Mouse (Mus musculus) fibroblast of lung, adult 2 months (primary cell): ENCODE measurements around the gene Ccdc107.

ENCODE experiments used
- DNase-seq: peaks from one replicate; pipeline ENCODE4 v3.0.0-alpha.2; 2011; ENCODE audit warnings: low read depth

The Ccdc107 gene

DNA sequence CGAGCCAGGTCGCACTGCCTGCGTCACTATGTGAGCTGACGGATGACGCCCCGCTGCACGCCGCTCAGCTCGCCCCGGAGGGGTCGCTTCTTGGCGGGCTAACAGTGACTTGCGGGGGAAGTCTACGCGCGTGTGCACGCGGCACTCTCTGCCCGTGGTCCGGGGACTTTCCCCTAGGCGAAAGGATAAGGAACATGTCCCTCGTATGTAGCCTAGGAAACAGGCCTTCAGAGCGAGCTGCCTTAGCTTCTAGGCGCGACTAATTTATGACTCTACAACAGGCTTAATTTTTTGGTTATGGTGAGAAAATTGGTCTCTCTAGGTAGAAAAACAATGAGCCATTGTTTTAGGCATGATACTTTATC lies at the start of gene Ccdc107:
Gene Ccdc107, plus strand, starts transcription at position 80 of the 365 bp plus-strand sequence.
- DNase-seq, result peak; percentile 93

DNA sequence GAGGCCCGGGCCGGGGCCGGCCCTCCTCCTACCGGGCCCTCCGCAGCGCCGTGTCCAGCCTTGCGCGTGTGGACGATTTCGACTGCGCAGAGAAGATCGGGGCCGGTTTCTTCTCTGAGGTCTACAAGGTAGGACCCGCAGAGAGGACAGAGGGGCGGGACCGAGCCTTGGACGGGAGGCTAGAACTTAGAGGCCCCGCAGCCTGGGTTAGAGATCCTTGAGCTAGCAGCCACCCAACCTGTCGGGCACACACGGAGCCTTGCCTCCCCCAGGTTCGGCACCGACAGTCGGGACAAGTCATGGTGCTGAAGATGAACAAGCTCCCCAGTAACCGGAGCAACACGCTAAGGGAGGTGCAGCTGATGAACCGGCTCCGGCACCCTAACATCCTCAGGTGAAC lies 49.2 kb upstream of the Ccdc107 start:
- DNase-seq, result no peak

DNA sequence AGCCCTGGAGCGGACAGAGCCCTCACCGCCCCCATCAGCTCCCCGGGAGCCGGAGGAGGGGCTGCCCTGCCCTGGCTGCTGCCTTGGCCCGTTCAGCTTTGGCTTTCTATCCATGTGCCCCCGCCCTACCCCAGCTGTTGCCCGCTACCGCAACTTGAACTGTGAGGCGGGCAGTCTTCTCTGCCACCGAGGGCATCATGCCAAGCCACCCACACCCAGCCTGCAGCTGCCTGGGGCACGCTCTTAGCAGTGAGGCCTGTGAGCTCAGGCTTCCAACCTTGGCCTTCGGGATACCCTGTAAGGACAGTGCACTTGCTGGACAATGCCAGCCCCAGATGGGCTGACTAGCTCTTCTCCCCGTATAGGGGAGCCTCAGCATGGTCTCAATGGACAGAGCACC lies 45.4 kb upstream of the Ccdc107 start:
- no peak for DNase-seq

GRCm38 (mm10) chr4:43448554-43448953 lies 44.1 kb upstream of the Ccdc107 start:
- no peak for DNase-seq

DNA sequence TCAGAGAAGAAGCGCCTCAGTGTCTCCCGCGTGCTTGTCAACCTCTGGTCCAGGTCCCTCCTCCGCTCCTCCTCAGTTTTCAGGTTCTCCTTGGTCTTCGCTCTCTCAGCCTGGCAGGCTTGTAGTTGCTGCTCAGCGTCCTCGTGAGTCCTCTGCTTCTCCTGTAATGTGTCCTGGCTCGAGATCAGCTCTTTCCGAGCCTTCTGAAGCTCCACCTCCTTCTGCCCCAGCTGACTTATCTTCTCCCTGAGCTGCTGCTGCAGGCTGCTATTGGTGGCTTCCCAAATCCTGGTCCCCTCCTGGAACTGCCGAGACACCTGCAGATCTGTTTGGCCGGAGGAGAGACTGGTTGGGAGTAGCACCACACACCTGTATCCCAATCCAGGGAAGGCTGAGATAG lies 40.4 kb upstream of the Ccdc107 start:
- DNase-seq, result no peak

GRCm38 (mm10) chr4:43453413-43453812 lies 39.3 kb upstream of the Ccdc107 start:
- DNase-seq, result no peak

GRCm38 (mm10) chr4:43454041-43454836 lies 38.5 kb upstream of the Ccdc107 start, which contains the start of gene Cd72:
Gene Cd72, minus strand, starts transcription at chr4:43454628.
- DNase-seq, result no peak

DNA sequence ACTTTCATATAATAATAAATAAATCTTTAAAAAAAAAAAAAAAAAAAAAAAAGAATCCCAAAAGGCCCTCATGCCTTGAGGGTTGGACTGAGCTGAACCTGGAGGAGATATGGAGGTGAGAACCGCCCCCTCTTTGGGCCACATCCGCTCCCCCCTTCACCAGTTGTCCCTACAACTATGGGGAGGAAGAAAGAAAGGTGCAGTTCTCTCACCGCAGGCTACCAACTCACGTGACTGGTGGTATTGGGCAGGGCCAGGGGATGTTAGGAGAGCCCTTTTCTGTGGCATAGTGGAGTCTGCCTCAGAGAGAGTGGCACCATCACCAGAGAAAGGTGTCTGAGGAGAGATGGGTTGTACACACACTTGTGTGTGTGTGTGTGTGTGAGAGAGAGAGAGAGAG lies 36.2 kb upstream of the Ccdc107 start:
- DNase-seq, result no peak

GRCm38 (mm10) chr4:43457124-43457523 lies 35.6 kb upstream of the Ccdc107 start:
- DNase-seq, result no peak

- DNase-seq, result no peak
Measured at GRCm38 (mm10) chr4:43463102-43463501, 29.6 kb upstream of the Ccdc107 start.

GRCm38 (mm10) chr4:43465935-43466334 lies 26.8 kb upstream of the Ccdc107 start:
- DNase-seq, result no peak

- DNase-seq, result no peak
Measured at GRCm38 (mm10) chr4:43466872-43467271, 25.8 kb upstream of the Ccdc107 start.

DNA sequence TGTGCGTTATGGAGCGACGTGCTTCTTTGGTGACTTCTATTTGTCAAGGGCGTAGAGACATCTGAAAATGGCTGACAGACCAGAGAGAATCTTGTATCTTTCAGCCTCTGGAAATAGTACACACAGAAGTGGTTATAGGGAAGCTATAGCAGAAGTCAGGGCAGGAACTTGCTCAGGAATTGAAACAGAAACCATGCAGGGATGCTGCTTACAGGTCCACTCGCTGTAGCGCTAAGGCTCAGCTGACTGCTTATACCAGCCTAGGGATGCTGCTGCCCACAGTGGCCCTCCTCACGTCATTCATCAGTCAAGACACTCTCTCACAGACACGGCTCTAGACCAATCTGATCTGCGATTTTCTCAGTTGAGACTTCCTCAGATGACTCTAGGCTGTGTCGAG lies 22.4 kb upstream of the Ccdc107 start:
- DNase-seq, result no peak

GRCm38 (mm10) chr4:43473636-43474035 lies 19.1 kb upstream of the Ccdc107 start:
- no peak for DNase-seq

DNA sequence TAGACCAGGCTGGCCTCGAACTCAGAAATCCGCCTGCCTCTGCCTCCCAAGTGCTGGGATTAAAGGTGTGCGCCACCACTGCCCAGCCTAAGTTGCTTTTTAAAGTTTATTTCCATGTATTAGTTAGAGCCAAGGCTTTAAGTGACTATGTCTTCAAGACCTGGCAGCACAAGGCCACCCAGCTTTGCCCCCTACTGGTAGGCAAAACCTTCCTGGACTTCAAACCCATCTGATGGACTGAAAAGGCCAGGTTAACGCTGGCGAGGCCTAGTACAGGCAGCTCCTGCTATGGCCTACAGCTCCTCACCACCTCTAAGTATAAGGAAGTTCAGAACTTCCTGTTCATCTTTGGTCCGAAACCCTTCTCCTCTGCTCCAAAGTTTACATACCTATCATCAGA lies 16.1 kb upstream of the Ccdc107 start:
- DNase-seq, result no peak

DNA sequence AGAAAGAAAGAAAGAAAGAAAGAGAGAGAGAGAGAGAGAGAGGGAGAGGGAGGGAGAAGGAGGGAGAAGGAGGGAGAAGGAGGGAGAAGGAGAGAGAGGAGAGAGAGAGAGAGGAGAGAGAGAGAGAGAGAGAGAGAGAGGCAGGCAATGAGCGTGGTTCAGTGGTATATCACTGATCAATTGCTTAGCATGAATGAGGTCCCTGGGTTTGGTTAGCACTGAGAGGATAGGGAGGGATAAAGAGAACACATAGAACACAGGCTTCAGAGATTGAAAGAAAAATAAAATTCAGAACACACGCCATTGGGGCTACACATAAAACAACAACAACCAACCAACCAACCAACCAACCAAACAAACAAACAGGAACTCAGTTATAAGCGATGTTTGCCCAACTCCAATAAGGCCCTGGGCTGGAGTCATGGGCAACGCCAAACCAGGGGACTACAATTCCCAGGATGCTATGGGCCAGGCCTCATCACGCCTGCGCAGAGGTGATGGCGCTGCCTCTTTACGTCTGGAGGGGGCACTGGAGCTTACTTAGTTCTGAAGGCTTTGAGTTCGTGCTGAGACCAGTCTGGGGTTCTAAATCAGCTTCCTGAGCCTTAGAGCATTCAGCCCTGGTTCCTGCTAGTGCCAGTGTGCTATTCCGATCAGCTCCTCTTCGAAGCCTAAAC lies 14.7 kb upstream of the Ccdc107 start:
- peak; percentile 63 for DNase-seq

GRCm38 (mm10) chr4:43478534-43478858 lies 14.2 kb upstream of the Ccdc107 start:
- no peak for DNase-seq

DNA sequence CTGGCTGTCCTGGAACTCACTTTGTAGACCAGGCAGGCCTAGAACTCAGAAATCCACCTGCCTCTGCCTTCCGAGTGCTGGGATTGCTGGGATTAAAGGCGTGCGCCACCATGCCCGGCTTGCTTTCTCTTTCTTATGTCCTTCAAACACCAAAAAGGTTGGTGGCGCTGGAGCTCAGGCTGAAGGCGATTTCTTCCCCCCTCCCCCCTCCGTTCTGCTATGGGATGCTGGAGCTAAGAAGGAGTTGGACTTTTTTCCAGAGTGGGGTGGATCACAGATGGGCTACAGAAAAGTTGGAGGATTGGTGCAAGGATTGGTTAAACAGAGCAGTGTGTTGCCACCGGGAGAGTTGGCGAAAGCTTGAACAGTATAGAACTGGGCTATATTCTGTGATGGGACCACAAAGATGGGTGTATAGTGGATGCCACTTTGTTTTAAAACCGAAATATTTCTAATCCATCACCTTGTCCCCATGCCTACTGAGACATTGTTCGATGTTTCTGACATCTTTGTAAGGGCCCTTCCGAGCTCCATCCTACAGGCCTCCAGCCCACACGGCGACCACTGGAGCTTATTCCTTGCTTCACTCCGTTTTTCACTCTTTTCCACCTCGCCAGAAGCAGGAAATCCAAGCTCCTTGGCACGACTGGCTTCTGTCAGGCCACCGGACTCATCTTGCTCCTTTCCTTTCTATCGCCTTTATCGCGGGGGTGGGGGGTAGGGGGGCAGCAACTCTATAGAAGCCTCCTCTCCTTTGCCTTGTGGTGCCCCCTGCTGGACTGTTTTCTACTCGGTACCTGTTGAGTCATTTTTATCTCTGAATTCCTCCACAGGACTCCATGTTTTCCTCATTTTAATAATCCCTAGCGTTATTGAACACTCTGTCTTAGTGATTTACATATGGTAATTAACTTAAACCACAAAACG lies 13.5 kb upstream of the Ccdc107 start:
- DNase-seq, result no peak

DNA sequence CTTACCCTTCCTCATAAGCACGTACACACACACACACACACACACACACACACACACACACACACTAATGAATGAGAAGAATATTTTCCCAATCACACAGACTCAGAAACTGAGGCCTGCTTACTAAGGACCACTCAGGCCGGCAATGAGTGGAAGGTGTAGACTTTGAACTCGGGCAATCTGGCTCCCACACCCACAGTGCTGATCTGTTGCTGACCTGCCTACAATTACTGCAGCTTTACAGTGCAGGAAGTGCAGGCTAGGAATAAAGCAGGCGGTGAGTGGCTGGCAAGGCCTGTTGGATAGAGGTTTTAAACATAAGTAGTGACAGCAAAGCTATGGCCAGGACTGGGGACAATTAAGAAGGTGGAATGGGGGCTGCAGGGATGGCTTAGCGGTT lies 11.7 kb upstream of the Ccdc107 start:
- no peak for DNase-seq

- no peak for DNase-seq
Measured at GRCm38 (mm10) chr4:43481894-43482456, 10.7 kb upstream of the Ccdc107 start.

DNA sequence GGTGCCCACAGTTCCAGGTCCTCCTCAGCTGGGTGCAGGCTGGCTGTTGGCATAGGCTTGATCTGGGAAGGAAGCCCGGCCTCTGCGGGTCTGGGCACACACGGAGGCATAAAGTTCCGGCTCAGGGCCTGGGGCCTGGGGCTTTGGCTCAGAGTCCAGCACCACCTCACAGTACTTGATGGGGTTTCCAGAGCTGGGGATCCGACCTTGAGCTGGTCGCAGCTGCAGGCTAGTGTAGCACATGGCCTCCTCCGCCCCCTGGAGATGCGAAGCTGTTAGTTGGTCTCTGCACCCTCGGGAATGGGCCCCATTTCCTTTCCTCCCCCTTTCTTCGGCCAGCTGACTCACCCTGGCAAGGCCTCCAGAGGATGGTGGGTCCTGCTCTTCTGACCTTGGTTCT lies 10.1 kb upstream of the Ccdc107 start:
- no peak for DNase-seq

DNA sequence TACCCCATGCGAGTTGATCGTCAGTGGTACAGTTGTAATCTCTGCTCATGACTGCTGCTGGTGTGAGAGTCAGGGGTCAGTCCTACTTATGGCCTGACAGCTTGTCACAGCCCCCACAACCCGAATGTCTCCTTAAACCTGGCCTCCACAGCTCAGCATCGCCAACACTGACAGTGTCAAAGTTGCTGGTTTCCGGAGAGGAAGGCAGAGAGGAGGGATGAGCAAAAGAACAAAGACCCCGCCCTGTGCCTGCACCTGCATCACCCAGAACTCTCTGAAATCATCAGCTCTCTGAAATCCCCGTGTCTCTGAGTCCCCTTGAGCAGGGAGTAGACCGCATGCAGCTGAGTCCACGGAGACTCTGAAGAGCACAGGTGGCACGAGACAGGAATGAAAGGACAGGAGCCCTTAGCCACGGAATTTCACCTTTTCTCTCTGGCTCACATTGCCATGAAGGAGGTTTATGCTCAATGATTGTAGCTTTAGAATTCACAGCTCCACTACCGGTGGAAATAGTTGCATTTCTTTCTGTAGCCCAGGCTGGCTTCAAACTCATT lies 9.1 kb upstream of the Ccdc107 start, which contains the start of gene Sit1:
Gene Sit1, minus strand, starts transcription at position 200 of the 557 bp plus-strand sequence.
- DNase-seq, result no peak
